Mouse (Mus musculus) bone marrow macrophage, adult 2 months (primary cell): ENCODE data around the gene Sf3b3.

Experiments used
- CTCF ChIP-seq: IDR thresholded peaks from 2 replicates; pipeline ENCODE4 v1.5.1; 2012; ENCODE audit warnings: low read depth, mild to moderate bottlenecking, low read length, moderate library complexity
- POLR2A ChIP-seq: IDR thresholded peaks from 2 replicates; pipeline ENCODE4 v1.6.1; 2012; ENCODE audit warnings: mild to moderate bottlenecking, low read depth, low read length, borderline replicate concordance

DNA sequence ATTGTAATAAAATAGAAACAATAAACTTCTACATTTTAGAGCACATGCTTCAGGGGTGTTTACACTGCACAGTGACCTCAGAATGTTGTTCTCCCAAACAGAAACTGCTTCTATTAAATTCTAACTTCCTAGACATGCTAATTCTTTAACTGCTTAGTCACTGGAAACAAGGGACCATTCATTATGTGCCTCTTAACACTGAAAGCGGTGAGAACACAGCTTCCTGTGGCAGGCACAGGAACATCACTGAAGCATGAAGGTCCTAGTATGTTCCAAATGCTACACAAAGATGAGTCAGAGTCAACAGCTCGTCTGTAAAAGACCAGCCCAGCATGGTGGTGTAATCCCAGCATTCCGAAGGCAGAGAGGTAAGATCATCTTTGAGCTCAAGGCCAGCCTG, 31.3 kb downstream of the Sf3b3 start:
- no peak for TF ChIP-seq CTCF
- no peak for TF ChIP-seq POLR2A
